Mouse (Mus musculus) cerebellum, adult 9-10 months (tissue): ENCODE results near the gene Iltifb.
"Not testable (repeated sequence)": the region's sequence is repeated elsewhere in the genome, so short reads cannot be mapped to it uniquely, and the experiment has no call there.

Experiments used
- DNase-seq: peaks from one replicate; pipeline ENCODE4 v3.0.0; 2022

Iltifb gene

DNA sequence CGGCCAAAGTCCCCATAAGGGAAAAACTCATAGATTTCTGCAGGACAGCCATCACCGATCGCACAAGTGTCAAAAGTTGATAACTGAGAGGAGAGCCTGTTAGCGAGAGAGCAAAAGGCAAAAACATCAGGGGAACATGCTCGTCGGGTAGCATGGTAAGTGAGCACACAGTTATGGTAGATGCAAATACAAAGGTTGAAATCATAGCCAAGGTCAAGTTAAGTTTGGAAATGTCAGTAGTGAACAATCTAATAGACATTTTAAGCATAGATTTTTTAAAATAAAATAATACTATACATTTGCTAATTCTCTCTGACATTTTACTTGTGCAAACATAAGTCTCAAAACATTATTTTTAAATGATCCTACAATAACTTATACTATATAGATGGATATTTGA, at the start of gene Iltifb:
Gene Iltifb, minus strand, starts transcription at position 101 of the 400 bp plus-strand sequence.
- no peak for DNase-seq

GRCm38 (mm10) chr10:118343155-118343554, 48.3 kb upstream of the Iltifb start, which contains the start of gene Gm9046:
Gene Gm9046 (minus strand): TSS chr10:118343255.
- not testable (repeated sequence) for DNase-seq

DNA sequence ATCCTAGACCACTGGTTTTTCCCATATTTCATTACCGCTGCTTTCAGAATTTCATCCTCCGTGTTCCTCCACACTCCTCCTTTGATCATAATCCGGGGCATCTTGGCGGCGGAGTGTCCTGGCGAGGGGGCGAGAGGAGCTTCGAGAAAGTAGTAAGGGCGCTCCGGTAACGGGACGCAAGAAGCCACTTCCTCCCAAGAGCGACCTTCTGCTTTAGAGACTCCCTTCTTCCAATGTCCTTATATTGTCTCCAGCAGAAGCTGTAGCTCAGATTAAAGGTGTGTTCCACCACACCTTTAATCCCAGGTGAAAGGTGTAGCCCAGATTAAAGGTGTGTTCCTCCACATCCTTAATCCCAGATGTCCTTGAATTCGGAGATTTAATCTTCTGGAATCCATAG, 42.9 kb upstream of the Iltifb start, which contains the start of gene Gm9045:
Gene Gm9045, minus strand, starts transcription at position 101 of the 400 bp plus-strand sequence.
- not testable (repeated sequence) for DNase-seq

DNA sequence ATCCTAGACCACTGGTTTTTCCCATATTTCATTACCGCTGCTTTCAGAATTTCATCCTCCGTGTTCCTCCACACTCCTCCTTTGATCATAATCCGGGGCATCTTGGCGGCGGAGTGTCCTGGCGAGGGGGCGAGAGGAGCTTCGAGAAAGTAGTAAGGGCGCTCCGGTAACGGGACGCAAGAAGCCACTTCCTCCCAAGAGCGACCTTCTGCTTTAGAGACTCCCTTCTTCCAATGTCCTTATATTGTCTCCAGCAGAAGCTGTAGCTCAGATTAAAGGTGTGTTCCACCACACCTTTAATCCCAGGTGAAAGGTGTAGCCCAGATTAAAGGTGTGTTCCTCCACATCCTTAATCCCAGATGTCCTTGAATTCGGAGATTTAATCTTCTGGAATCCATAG, 37.5 kb upstream of the Iltifb start, which contains the start of gene Gm9044:
Gene Gm9044, minus strand, starts transcription at position 101 of the 400 bp plus-strand sequence.
- DNase-seq, result not testable (repeated sequence)

GRCm38 (mm10) chr10:118326869-118327268, 32.0 kb upstream of the Iltifb start, which contains the start of gene Gm9040:
Gene Gm9040 (minus strand): TSS chr10:118326969.
- not testable (repeated sequence) for DNase-seq

- DNase-seq, result no peak
Measured at GRCm38 (mm10) chr10:118319024-118319423, 24.2 kb upstream of the Iltifb start.

DNA sequence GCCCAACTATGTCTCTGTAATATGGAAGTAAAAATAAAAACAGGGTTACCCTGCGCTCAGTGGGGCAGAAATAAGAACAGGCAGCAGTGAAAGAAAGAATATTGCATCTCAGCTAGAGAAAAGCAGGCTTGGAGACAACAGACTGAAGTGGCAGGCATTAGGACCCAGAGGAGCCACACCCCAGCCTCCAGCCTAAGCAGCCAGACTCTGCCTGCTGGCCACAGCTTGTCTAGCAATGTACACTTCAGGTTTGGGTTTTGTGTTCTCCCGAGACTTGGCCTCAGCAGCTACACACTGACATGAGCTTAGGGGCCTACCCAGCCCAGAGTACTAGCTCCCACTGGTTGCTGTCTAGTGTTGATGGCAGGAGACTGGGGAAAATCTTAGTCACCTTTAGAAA, 7.3 kb upstream of the Iltifb start:
- DNase-seq, result not testable (repeated sequence)

DNA sequence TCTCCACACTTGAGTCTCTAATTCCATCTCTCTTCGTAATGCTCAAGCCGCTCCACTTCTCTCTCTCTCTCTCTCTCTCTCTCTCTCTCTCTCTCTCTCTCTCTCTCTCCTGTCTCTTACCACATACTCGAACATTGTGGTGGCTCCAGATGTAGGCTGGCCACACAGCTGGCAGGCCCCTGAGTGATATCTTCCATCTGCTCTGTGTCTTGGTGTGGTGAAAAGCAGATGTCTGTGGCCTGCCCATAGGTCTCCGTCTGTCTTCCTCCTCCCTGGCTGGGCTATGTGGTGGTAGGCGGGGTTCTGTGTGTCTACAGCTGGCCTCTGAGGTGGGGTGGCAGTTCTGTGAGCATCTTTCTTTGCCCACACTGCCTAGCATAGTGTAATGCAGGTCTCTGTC, 11.8 kb downstream of the Iltifb start:
- DNase-seq, result not testable (repeated sequence)

- not testable (repeated sequence) for DNase-seq
Measured at GRCm38 (mm10) chr10:118282565-118282964, 12.3 kb downstream of the Iltifb start.

GRCm38 (mm10) chr10:118278069-118278468, 16.8 kb downstream of the Iltifb start:
- not testable (repeated sequence) for DNase-seq

DNA sequence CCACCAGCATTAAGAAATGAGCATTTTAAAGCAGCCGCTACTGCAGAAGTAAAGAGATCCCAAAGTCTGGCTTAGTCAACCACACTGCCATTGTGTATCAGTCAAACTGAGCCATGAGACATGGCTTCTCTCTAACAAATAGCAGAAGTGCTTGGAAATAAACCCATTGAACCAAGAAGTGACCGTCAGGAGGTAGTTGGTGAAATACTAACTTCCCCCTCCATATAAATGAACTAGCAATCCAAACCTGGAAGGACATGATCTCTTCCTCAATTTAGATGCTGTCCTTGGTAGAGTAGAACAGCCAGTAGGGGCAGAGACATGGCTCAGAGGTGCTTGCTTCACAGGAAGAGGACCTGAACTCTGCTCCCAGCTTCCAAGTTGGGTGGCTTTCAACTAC, 23.4 kb downstream of the Iltifb start:
- DNase-seq, result not testable (repeated sequence)

DNA sequence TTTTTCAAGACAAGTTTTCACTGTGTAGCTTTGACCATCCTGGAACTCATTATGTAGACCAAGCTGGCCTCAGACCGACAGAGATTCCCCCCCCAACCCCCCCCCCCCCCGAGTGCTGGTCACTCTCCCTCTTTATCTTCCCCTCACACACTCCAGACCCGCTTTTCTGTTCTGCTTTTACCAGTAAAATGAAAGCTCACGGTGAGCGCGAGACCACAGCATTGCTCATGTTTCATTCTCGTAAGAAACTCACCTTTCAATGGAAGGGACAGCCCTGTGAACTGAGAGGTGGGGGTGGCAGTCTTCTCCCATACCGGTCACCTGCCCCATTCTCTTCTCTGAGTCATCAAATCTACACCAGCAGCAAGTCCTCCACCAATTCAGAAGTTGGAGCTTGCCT, 26.0 kb downstream of the Iltifb start:
- not testable (repeated sequence) for DNase-seq

DNA sequence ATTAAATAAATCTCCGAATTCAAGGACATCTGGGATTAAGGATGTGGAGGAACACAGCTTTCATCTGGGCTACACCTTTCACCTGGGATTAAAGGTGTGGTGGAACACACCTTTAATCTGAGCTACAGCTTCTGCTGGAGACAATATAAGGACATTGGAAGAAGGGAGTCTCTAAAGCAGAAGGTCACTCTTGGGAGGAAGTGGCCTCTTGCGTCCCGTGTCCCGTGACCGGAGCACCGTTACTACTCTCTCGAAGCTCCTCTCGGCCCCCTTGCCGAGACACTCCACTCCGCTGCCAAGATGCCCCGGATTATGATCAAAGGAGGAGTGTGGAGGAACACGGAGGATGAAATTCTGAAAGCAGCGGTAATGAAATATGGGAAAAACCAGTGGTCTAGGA, 36.5 kb downstream of the Iltifb start, which contains the start of gene Gm32802:
Gene Gm32802, plus strand, starts transcription at position 301 of the 400 bp plus-strand sequence.
- DNase-seq, result not testable (repeated sequence)

DNA sequence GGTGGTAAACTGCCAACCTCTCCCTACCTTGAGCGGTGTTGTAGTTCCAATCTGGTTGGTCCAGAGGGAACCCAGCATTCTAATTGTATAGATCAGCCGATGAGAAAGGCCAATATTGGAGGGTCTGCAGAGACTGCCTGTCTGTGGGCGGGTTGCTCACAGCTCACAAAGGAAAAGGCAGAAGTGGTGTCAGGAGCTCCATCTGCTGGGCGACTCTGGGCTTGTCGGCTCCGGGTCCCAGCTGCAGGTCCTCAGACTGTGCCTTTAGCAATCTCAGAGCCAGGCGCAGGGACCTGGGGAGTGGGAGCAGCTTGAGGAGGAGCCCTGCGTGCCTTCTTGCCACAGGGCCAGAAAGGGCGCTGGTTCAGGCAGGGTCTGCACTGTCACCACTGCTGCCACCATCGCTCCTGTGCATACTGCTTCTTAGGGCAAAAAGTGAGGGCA, 44.0 kb downstream of the Iltifb start:
- DNase-seq, result no peak

- not testable (repeated sequence) for DNase-seq
Measured at GRCm38 (mm10) chr10:118249006-118249595, 45.7 kb downstream of the Iltifb start.

GRCm38 (mm10) chr10:118240680-118241079, 54.2 kb downstream of the Iltifb start, which contains the start of gene Gm32717:
Gene Gm32717 (minus strand): TSS chr10:118240780.
- DNase-seq, result not testable (repeated sequence)
